Mouse (Mus musculus) olfactory bulb, adult 2 months (tissue): ENCODE measurements around the gene Phf6. TPM values are rescaled to one million over a fixed set of nuclear protein-coding genes. Genes with fewer than 3 reads are reported as not detected.
"Not testable (repeated sequence)": the region's sequence is repeated elsewhere in the genome, so short reads cannot be mapped to it uniquely, and the experiment has no call there.

Experiments
- H3K27ac ChIP-seq: fragments of 200-500 bp; 2 replicates; pipeline ENCODE4 v1.5.1; 2012; ENCODE audit warnings: low read depth, low read length; ENCODE audit not compliant: insufficient read depth
- H3K4me1 ChIP-seq: fragments of 200-500 bp; 2 replicates; pipeline ENCODE4 v1.6.1; 2012; ENCODE audit warnings: low read length; ENCODE audit not compliant: control insufficient read depth, insufficient read depth
- H3K4me3 ChIP-seq: fragments of 200-500 bp; 2 replicates; pipeline ENCODE4 v1.5.1; 2012; ENCODE audit warnings: mild to moderate bottlenecking, low read depth, low read length, moderate library complexity; ENCODE audit not compliant: insufficient read depth
- CTCF ChIP-seq: fragments of 200-500 bp; IDR thresholded peaks from 2 replicates; pipeline ENCODE4 v1.5.1; 2012; ENCODE audit warnings: low read depth, mild to moderate bottlenecking, low read length, moderate library complexity; ENCODE audit not compliant: insufficient read depth
- POLR2A ChIP-seq: fragments of 200-500 bp; IDR thresholded peaks from 2 replicates; pipeline ENCODE4 v1.6.1; 2012; ENCODE audit warnings: mild to moderate bottlenecking, low read depth, low read length, moderate library complexity; ENCODE audit not compliant: insufficient read depth
- WGBS: fragments of 180-500 bp; shearing (Covaris S2); methylation state at CpG from one replicate; pipeline ENCODE4 v1.1.7; 2018; 5-methylcytosine and 5-hydroxymethylcytosine counted together
- polyA plus RNA-seq: library from polyadenylated mRNA; stranded (reverse); fragments of >200 nt; gene quantifications from 2 replicates; pipeline ENCODE4 v1.2.4, GENCODE M21; 2012; ENCODE audit warnings: low replicate concordance; ENCODE audit not compliant: missing spikeins, insufficient read depth, insufficient read length

Gene Phf6
- polyA plus RNA-seq = not detected in 2 replicates

GRCm38 (mm10) chrX:52911587-52912371, at the start of gene Phf6:
Gene Phf6 (plus strand): TSS chrX:52912266.
- 21% methylated on average over 54 of the region's 54 CpGs for whole genome bisulfite sequencing
- peak within 1 kb of the TSS; percentile 94 for H3K27ac ChIP-seq
- TF ChIP-seq POLR2A (peak; percentile 68), CTCF (no peak)
- no peaks in the 10 kb centered on the region for H3K4me1 ChIP-seq
- H3K4me3 ChIP-seq = peak within 1 kb of the TSS; percentile 82

- WGBS = 58% methylated on average over 2 of the region's 2 CpGs
- H3K27ac ChIP-seq = no peak overlapping the region
- H3K4me3 ChIP-seq = no peak overlapping the region
- H3K4me1 ChIP-seq = no peaks in the 10 kb centered on the region
- TF ChIP-seq CTCF (no peak), POLR2A (no peak)
These were observed 47.9 kb upstream of the Phf6 start for GRCm38 (mm10) chrX:52864126-52864525.

- 88% methylated on average over 14 of the region's 27 CpGs for WGBS
- H3K4me1 ChIP-seq, H3K4me3 ChIP-seq, H3K27ac ChIP-seq: not testable (repeated sequence)
These were observed 13.6 kb upstream of the Phf6 start for GRCm38 (mm10) chrX:52898486-52898885.

GRCm38 (mm10) chrX:52912372-52912728, 284 bp downstream of the Phf6 start:
- TF ChIP-seq POLR2A = no peak
- TF ChIP-seq CTCF = no peak
- no peaks in the 10 kb centered on the region for H3K4me1 ChIP-seq
- H3K27ac ChIP-seq = peak overlapping the region; percentile 87
- H3K4me3 ChIP-seq = peak overlapping the region; percentile 82
- WGBS = 20% methylated on average over 25 of the region's 26 CpGs

GRCm38 (mm10) chrX:52912826-52913701, 998 bp downstream of the Phf6 start:
- 20% methylated on average over 31 of the region's 31 CpGs for WGBS
- Histone ChIP-seq H3K27ac (peak overlapping the region; percentile 87), H3K4me3 (peak overlapping the region; percentile 82), H3K4me1 (no peaks in the 10 kb centered on the region)
- TF ChIP-seq POLR2A (no peak), CTCF (no peak)

- no peak overlapping the region for H3K4me3 ChIP-seq
- TF ChIP-seq POLR2A (no peak), CTCF (no peak)
These were observed 1.8 kb downstream of the Phf6 start for GRCm38 (mm10) chrX:52913856-52914255.

GRCm38 (mm10) chrX:52914705-52915104, 2.6 kb downstream of the Phf6 start:
- Histone ChIP-seq H3K4me3 (no peak overlapping the region), H3K4me1 (no peaks in the 10 kb centered on the region), H3K27ac (no peak overlapping the region)
- TF ChIP-seq CTCF (no peak), POLR2A (no peak)

More at GRCm38 (mm10) chrX:52913856-52914255, 1.8 kb downstream of the Phf6 start:
- no peaks in the 10 kb centered on the region for H3K4me1 ChIP-seq
- 30% methylated on average over 4 of the region's 4 CpGs for WGBS
- H3K27ac ChIP-seq = no peak overlapping the region

- Histone ChIP-seq H3K4me1 (no peaks in the 10 kb centered on the region), H3K27ac (no peak overlapping the region), H3K4me3 (no peak overlapping the region)
- TF ChIP-seq CTCF (no peak), POLR2A (no peak)
- WGBS = 42% methylated on average over 7 of the region's 7 CpGs
These were observed 4.5 kb downstream of the Phf6 start for GRCm38 (mm10) chrX:52916516-52916915.

- Histone ChIP-seq H3K27ac (no peak overlapping the region), H3K4me3 (no peak overlapping the region), H3K4me1 (peaks cover 2% of the 10 kb centered on the region; the same call in 1 of the 2 replicates)
- WGBS = 59% methylated on average over 9 of the region's 9 CpGs
- no peak for TF ChIP-seq CTCF
- no peak for TF ChIP-seq POLR2A
These were observed 14.7 kb downstream of the Phf6 start for GRCm38 (mm10) chrX:52926726-52927125.
